24 mouse cellular contexts compared by ENCODE assay signal in the genomic region with DNA sequence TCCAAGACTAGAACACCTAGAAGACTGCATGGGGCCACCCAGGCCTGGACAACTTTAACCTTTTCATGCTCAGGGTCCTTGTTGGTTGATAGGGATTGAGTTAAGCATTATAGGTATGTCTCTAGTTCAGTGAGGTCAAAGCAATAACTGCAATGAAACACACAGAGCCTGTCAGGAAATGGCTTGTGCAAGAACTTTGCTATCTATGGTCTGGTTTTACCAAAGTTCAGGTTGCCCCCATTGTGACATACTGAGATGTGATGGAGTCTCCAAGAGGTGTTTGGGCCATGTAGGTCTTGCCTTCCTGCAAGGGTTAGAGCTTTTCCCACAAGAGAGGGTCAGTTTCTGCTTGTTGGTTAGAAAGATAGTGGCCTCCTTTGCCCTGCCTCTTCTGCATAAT. TPM values are rescaled to one million over a fixed set of nuclear protein-coding genes. Genes with fewer than 3 reads are reported as not detected.
A peak's percentile ranks its signal among the peaks of the same experiment; 100 is the strongest.
DNase-seq lines count a peak whose midpoint lies in the region; ATAC-seq and TF ChIP-seq lines count a peak whose summit lies in the region.
"Had no signal": no experiment of that assay in that cellular context is flagged by ENCODE, and none has a peak within 500 bp of the region (broad histone marks: within the 10 kb centered on the region; RNA-seq: fewer than 3 reads in every experiment).

No protein-coding gene starts in this region.

- no peak overlapping the region for H3K9ac ChIP-seq in neural tube, embryonic 15.5 days (replicated peaks)
- no peak overlapping the region for H3K9ac ChIP-seq in forebrain, embryonic 15.5 days (replicated peaks)
- H3K9ac ChIP-seq: forebrain, embryonic 13.5 days; hindbrain, embryonic 12.5 days had no signal

- ATAC-seq in neural tube, embryonic 15.5 days (ENCODE audit: low FRiP score): no peak
- ATAC-seq in megakaryocyte, adult 5-6 weeks (ENCODE audit: poor library complexity, severe bottlenecking): peak; percentile 47
- ATAC-seq in forebrain, embryonic 15.5 days (replicated peaks): no peak
- ATAC-seq: CD4-positive, CD25-positive, alpha-beta regulatory T cell, adult 4 months; forebrain, embryonic 13.5 days; hindbrain, embryonic 16.5 days had no signal

- no peak overlapping the region for H3K4me2 ChIP-seq in neural tube, embryonic 15.5 days
- H3K4me2 ChIP-seq in forebrain, embryonic 15.5 days (replicated peaks): no peak overlapping the region
- H3K4me2 ChIP-seq: forebrain, embryonic 13.5 days; hindbrain, embryonic 12.5 days had no signal

- H3K9me3 ChIP-seq in neural tube, embryonic 15.5 days (replicated peaks): no peaks in the 10 kb centered on the region
- no peaks in the 10 kb centered on the region for H3K9me3 ChIP-seq in forebrain, embryonic 15.5 days
- H3K9me3 ChIP-seq: embryonic facial prominence, embryonic 10.5 days; forebrain, embryonic 13.5 days; G1E; heart, embryonic 10.5 days; hindbrain, embryonic 12.5 days had no signal

- no peaks in the 10 kb centered on the region for H3K36me3 ChIP-seq in neural tube, embryonic 15.5 days
- no peaks in the 10 kb centered on the region for H3K36me3 ChIP-seq in forebrain, embryonic 15.5 days
- H3K36me3 ChIP-seq: embryonic facial prominence, embryonic 10.5 days; G1E; heart, embryonic 10.5 days; hindbrain, embryonic 12.5 days had no signal

- H3K4me3 ChIP-seq in neural tube, embryonic 15.5 days (replicated peaks): no peak overlapping the region
- no peak overlapping the region for H3K4me3 ChIP-seq in left cerebral cortex, adult 2 months
- H3K4me3 ChIP-seq in forebrain, embryonic 15.5 days: no peak overlapping the region
- H3K4me3 ChIP-seq: embryonic facial prominence, embryonic 10.5 days; forebrain, embryonic 13.5 days; gastrocnemius, adult 2 months; heart, embryonic 10.5 days; hindbrain, embryonic 12.5 days had no signal

- intact Hi-C loops in left cerebral cortex, adult 2 months (cut with DNase I): no loop called here

- no peaks in the 10 kb centered on the region for H3K27me3 ChIP-seq in neural tube, embryonic 15.5 days (replicated peaks)
- no peaks in the 10 kb centered on the region for H3K27me3 ChIP-seq in forebrain, embryonic 15.5 days
- H3K27me3 ChIP-seq: forebrain, embryonic 13.5 days had no signal

- DNase-seq in cerebellum, adult 9-10 months: peak; percentile 3
- DNase-seq in cerebellum, postnatal 10 days: no peak
- DNase-seq in neural tube, embryonic 10.5 days (ENCODE audit: extremely low spot score, low spot score): peak; percentile 8
- no peak for DNase-seq in left cerebral cortex, adult 2 months (ENCODE audit: extremely low spot score in 1 of 2, low spot score in 2 of 2)
- DNase-seq: adrenal gland, postnatal 14 days; B cell, adult 2 months; cerebellum, adult 11-12 months; cerebellum, adult 9-11 months; gastrocnemius, adult 2 months; gastrocnemius, postnatal 25 days; heart, adult 18-20 months; heart, postnatal 10 days; heart, postnatal 4 days had no signal

- H3K4me1 ChIP-seq in neural tube, embryonic 15.5 days: peaks cover 12% of the 10 kb centered on the region
- peaks cover 6% of the 10 kb centered on the region; the same call in 1 of the 2 replicates for H3K4me1 ChIP-seq in forebrain, embryonic 15.5 days

- no peak overlapping the region for H3K27ac ChIP-seq in neural tube, embryonic 15.5 days (replicated peaks)
- no peak overlapping the region for H3K27ac ChIP-seq in left cerebral cortex, adult 2 months
- H3K27ac ChIP-seq in forebrain, embryonic 15.5 days (replicated peaks): no peak overlapping the region
- H3K27ac ChIP-seq: embryonic facial prominence, embryonic 10.5 days; forebrain, embryonic 13.5 days; gastrocnemius, adult 2 months; heart, embryonic 10.5 days; hindbrain, embryonic 12.5 days had no signal

- no peak for TF ChIP-seq CTCF in left cerebral cortex, adult 2 months (IDR thresholded peaks at IDR 0.05)

RNA-seq across cellular contexts. Expression of gene F830045P16Rik, which starts 10.8 kb away (rescaled TPM):
- 0.09 TPM in 1 of 2 replicates, not detected in the other for polyA plus RNA-seq in neural tube, embryonic 15.5 days (2015; fragmentation: Nextera tagmentation; extraction: Ambion mirVana)
- total RNA-seq in megakaryocyte, adult 5-6 weeks (2015): not detected in 2 replicates
- not detected in 2 replicates for total RNA-seq in megakaryocyte, adult 5-6 weeks (2017)
- total RNA-seq in left cerebral cortex, adult 2 months (2021): 1 to 10 TPM in 1 of 2 experiments, under 1 TPM in 1; 0.47 to 1.3 TPM
- polyA plus RNA-seq in forebrain, embryonic 15.5 days (2015; fragmentation: Nextera tagmentation; extraction: Ambion mirVana): not detected in 2 replicates
- total RNA-seq: adrenal gland, postnatal 14 days; G1E; gastrocnemius, adult 2 months; gastrocnemius, postnatal 25 days; heart, adult 18-20 months; heart, postnatal 10 days; heart, postnatal 4 days had no signal
- polyA plus RNA-seq: CD4-positive, CD25-positive, alpha-beta regulatory T cell, adult 4 months; embryonic facial prominence, embryonic 10.5 days; forebrain, embryonic 13.5 days; G1E; heart, embryonic 14.5 days; hindbrain, embryonic 16.5 days had no signal

Comparison
In these comparisons a context has a peak if more than half of its experiments do, and no peak if none do; other contexts are left out.
1. DNase-seq: peak in cerebellum, adult 9-10 months (single experiment) and neural tube, embryonic 10.5 days (single experiment); none in cerebellum, postnatal 10 days (0 of 2) and left cerebral cortex, adult 2 months (0 of 2).